Mouse (Mus musculus) heart, postnatal 0 days (tissue): Measurements from ENCODE around the gene Cops4.

Experiments used
- CTCF ChIP-seq: IDR thresholded peaks from 2 replicates; pipeline ENCODE4 v1.5.1; 2016; ENCODE audit warnings: antibody characterized with exemption, control low read depth, low read depth
- EP300 ChIP-seq: IDR thresholded peaks from 2 replicates; pipeline ENCODE4 v1.6.1; 2016; ENCODE audit warnings: antibody characterized with exemption, low read depth

GRCm38 (mm10) chr5:100523331-100523730 is 5.2 kb downstream of the Cops4 start:
- TF ChIP-seq CTCF (no peak), EP300 (no peak)
